Mouse (Mus musculus): Measurements from ENCODE around the gene Parm1. TPM values are rescaled to one million over a fixed set of nuclear protein-coding genes. Genes with fewer than 3 reads are reported as not detected.

Gene Parm1
- 64.9 and 77.4 TPM in 2 replicates for polyA plus RNA-seq (2012; rRNA removed)

GRCm38 (mm10) chr5:91517480-91518301 lies at the start of gene Parm1:
TSS of gene Parm1 (plus strand) at chr5:91517615.

Other genes starting within 250 kb of the Parm1 start
- gene Btc, start 114.6 kb upstream of the Parm1 start, polyA plus RNA-seq (2012; rRNA removed), result 2.5 and 3.0 TPM in 2 replicates